Mouse (Mus musculus) forebrain, postnatal 0 days (tissue): Measurements from ENCODE around the gene Rsph1. TPM values are rescaled to one million over a fixed set of nuclear protein-coding genes. Genes with fewer than 3 reads are reported as not detected.

ENCODE experiments used
- ATAC-seq: fragments of 200-750 bp; cut with Nextera tagmentation; 2 replicates; pipeline ENCODE4 v1.8.0; 2017; ENCODE audit warnings: mild to moderate bottlenecking, moderate library complexity
- DNase-seq: peaks from one replicate; pipeline ENCODE4 v3.0.0-alpha.2; 2015
- H3K27ac ChIP-seq: fragments of 300-500 bp; sonication (generic); 2 replicates; pipeline ENCODE4 v1.5.1; 2014; ENCODE audit warnings: low read depth, mild to moderate bottlenecking, antibody characterized with exemption, low read length, moderate library complexity, mixed read lengths
- H3K27me3 ChIP-seq: fragments of 300-500 bp; sonication (generic); 2 replicates; pipeline ENCODE4 v1.6.1; 2014; ENCODE audit warnings: mild to moderate bottlenecking, low read length, mixed read lengths; ENCODE audit not compliant: insufficient read depth
- H3K36me3 ChIP-seq: fragments of 300-500 bp; sonication (generic); 2 replicates; pipeline ENCODE4 v1.6.1; 2014; ENCODE audit warnings: mild to moderate bottlenecking, moderate library complexity; ENCODE audit not compliant: insufficient read depth
- H3K4me1 ChIP-seq: fragments of 300-500 bp; sonication (generic); 2 replicates; pipeline ENCODE4 v1.6.1; 2014; ENCODE audit warnings: antibody characterized with exemption; ENCODE audit not compliant: insufficient read depth
- H3K4me2 ChIP-seq: fragments of 300-500 bp; sonication (generic); 2 replicates; pipeline ENCODE4 v1.6.1; 2014; ENCODE audit warnings: low read depth, mild to moderate bottlenecking, moderate library complexity
- H3K4me3 ChIP-seq: fragments of 300-500 bp; sonication (generic); 2 replicates; pipeline ENCODE4 v1.5.1; 2014; ENCODE audit warnings: low read depth, low read length, mixed read lengths
- H3K9ac ChIP-seq: fragments of 300-500 bp; sonication (generic); 2 replicates; pipeline ENCODE4 v1.6.1; 2014; ENCODE audit warnings: mild to moderate bottlenecking
- H3K9me3 ChIP-seq: fragments of 300-500 bp; sonication (generic); 2 replicates; pipeline ENCODE4 v1.6.1; 2016; ENCODE audit warnings: low read length
- CTCF ChIP-seq: sonication (generic); IDR thresholded peaks from 2 replicates; pipeline ENCODE4 v1.5.1; 2016; ENCODE audit warnings: antibody characterized with exemption, control low read depth, low read depth
- WGBS: fragments of 180-500 bp; shearing (Covaris S2); extraction: QIAGEN DNeasy Blood & Tissue Kit; methylation state at CpG from one replicate; pipeline ENCODE4 v1.1.7; 2014; 5-methylcytosine and 5-hydroxymethylcytosine counted together
- polyA plus RNA-seq: library from polyadenylated mRNA; unstranded; fragments of >200 nt; fragmentation: Nextera tagmentation; extraction: Ambion mirVana; gene quantifications from 2 replicates; pipeline ENCODE4 v1.2.1, GENCODE M21; 2015
- total RNA-seq: library from RNA; depleted of rRNA; stranded (reverse); fragments of >200 nt; gene quantifications from 2 replicates; pipeline ENCODE4 v1.2.3, GENCODE M21; 2014

The Rsph1 gene
- total and polyA plus RNA-seq, 2 experiments from 2014 or later: 6.0 to 11.3 TPM

GRCm38 (mm10) chr17:31257898-31258297, 19.3 kb downstream of the Rsph1 start:
- no peak for TF ChIP-seq CTCF
- no peak for DNase-seq
- ATAC-seq: no peak

GRCm38 (mm10) chr17:31257149-31257548, 20.0 kb downstream of the Rsph1 start:
- WGBS: 87% methylated on average over 1 of the region's 1 CpGs

More at GRCm38 (mm10) chr17:31257898-31258297, 19.3 kb downstream of the Rsph1 start:
- Histone ChIP-seq H3K4me1 (0 out of 2 replicates have a peak, but pooled peaks cover 5% of the 10 kb centered on the region), H3K4me2 (no peak overlapping the region), H3K4me3 (no peak overlapping the region), H3K9ac (no peak overlapping the region), H3K9me3 (no peaks in the 10 kb centered on the region), H3K36me3 (no peaks in the 10 kb centered on the region), H3K27me3 (no peaks in the 10 kb centered on the region), H3K27ac (no peak overlapping the region)
- 94% methylated on average over 12 of the region's 12 CpGs for WGBS

GRCm38 (mm10) chr17:31254463-31254931, 22.7 kb downstream of the Rsph1 start:
- H3K9ac ChIP-seq: no peak overlapping the region
- no peaks in the 10 kb centered on the region for H3K36me3 ChIP-seq
- WGBS: 9% methylated on average over 9 of the region's 9 CpGs
- no peak overlapping the region for H3K4me3 ChIP-seq
- ATAC-seq (peak; percentile 80), DNase-seq (peak; percentile 62)
- 0 out of 2 replicates have a peak, but pooled peaks cover 5% of the 10 kb centered on the region for H3K4me1 ChIP-seq
- no peaks in the 10 kb centered on the region for H3K9me3 ChIP-seq
- no peak overlapping the region for H3K27ac ChIP-seq
- H3K27me3 ChIP-seq: no peaks in the 10 kb centered on the region
- no peak overlapping the region for H3K4me2 ChIP-seq
- peak; percentile 76 for TF ChIP-seq CTCF

More at GRCm38 (mm10) chr17:31257149-31257548, 20.0 kb downstream of the Rsph1 start:
- Histone ChIP-seq H3K4me2 (no peak overlapping the region), H3K36me3 (no peaks in the 10 kb centered on the region), H3K9me3 (no peaks in the 10 kb centered on the region), H3K27ac (no peak overlapping the region), H3K9ac (no peak overlapping the region), H3K4me3 (no peak overlapping the region), H3K27me3 (no peaks in the 10 kb centered on the region), H3K4me1 (0 out of 2 replicates have a peak, but pooled peaks cover 5% of the 10 kb centered on the region)
- no peak for DNase-seq
- no peak for TF ChIP-seq CTCF
- no peak for ATAC-seq

DNA sequence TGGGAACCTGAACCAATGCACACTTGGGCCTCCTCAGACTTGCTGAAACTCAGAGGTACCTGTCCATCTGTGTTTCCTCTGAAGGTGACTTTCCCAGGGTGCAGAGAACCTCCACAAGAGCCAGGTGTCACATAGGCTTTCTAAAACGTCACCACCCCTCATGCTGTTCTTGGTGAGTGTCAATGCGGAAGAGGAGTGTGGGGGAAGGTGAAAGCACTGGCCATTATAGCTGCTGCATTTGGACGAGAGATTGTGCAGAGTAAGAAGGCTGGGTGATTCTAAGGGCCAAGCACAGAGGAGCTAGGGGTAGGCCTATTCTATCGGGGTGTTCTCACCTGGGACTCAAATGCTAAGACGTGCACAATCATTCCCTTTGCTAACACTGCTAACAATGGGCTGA, 23.2 kb downstream of the Rsph1 start:
- Histone ChIP-seq H3K4me1 (0 out of 2 replicates have a peak, but pooled peaks cover 5% of the 10 kb centered on the region), H3K36me3 (no peaks in the 10 kb centered on the region), H3K27ac (no peak overlapping the region), H3K4me2 (no peak overlapping the region), H3K27me3 (no peaks in the 10 kb centered on the region), H3K9ac (no peak overlapping the region), H3K4me3 (no peak overlapping the region), H3K9me3 (no peaks in the 10 kb centered on the region)
- ATAC-seq (no peak), DNase-seq (no peak)
- no peak for TF ChIP-seq CTCF
- 63% methylated on average over 5 of the region's 5 CpGs for WGBS

DNA sequence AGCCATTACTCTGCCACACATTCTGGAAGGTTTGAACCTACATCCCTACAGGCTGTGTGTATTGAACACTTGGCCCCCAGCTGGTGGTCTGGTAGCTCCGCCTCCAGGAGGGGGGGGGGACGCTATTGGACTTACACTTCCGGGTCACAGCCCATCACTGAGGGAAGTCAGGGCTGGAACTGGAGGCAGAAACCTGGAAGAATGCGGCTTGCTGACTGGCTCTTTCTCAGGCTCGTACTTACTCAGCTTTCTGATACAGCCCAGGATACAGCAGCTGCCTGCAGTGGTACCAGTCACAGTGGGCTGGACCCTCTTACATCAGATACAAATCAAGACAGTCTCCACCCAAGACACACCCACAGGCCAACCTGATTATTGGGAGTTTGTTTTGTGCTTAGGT, 30.0 kb downstream of the Rsph1 start:
- 47% methylated on average over 5 of the region's 5 CpGs for WGBS
- Histone ChIP-seq H3K9ac (no peak overlapping the region), H3K36me3 (no peaks in the 10 kb centered on the region), H3K4me3 (no peak overlapping the region), H3K27ac (no peak overlapping the region), H3K4me2 (no peak overlapping the region), H3K4me1 (no peaks in the 10 kb centered on the region), H3K9me3 (no peaks in the 10 kb centered on the region), H3K27me3 (no peaks in the 10 kb centered on the region)
- DNase-seq (no peak), ATAC-seq (no peak)
- no peak for TF ChIP-seq CTCF

GRCm38 (mm10) chr17:31245321-31245720, 31.9 kb downstream of the Rsph1 start:
- TF ChIP-seq CTCF: no peak
- ATAC-seq (no peak), DNase-seq (no peak)
- H3K4me3 ChIP-seq: no peak overlapping the region
- WGBS: 84% methylated on average over 5 of the region's 5 CpGs
- H3K9ac ChIP-seq: no peak overlapping the region
- H3K36me3 ChIP-seq: no peaks in the 10 kb centered on the region
- no peaks in the 10 kb centered on the region for H3K27me3 ChIP-seq
- no peak overlapping the region for H3K4me2 ChIP-seq
- H3K27ac ChIP-seq: no peak overlapping the region
- no peaks in the 10 kb centered on the region for H3K9me3 ChIP-seq
- no peaks in the 10 kb centered on the region for H3K4me1 ChIP-seq

DNA sequence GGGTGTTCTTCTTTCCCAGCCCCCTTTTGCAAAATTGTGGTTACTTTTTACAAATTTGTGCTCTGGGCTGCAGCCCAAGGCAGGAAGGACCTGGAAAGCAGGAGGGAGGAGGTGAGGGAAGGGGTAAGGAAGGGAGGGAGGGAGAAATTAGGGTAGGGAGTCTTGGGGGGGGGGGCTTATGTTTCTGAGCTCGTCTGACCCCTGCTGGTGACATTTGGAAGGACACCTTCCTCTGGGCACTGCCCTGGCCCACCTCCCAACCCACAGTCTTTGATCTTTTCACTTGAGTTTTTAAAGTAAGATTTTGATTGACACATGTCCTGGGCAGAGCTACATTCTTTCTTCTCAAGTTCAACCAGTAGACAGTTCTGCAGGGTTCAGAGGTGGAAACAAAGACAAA, 34.4 kb downstream of the Rsph1 start:
- Histone ChIP-seq H3K9ac (no peak overlapping the region), H3K27ac (no peak overlapping the region), H3K4me1 (no peaks in the 10 kb centered on the region), H3K4me3 (no peak overlapping the region), H3K4me2 (no peak overlapping the region), H3K36me3 (no peaks in the 10 kb centered on the region), H3K9me3 (no peaks in the 10 kb centered on the region), H3K27me3 (no peaks in the 10 kb centered on the region)
- ATAC-seq (no peak), DNase-seq (no peak)
- WGBS: 0% methylated on average over 1 of the region's 1 CpGs
- TF ChIP-seq CTCF: peak; percentile 36; the same call in 1 of the 2 replicates
